8 mouse cellular contexts compared by ENCODE assay signal in genomic region chr15:86032811-86033190, GRCm38 (mm10). TPM values are rescaled to one million over a fixed set of nuclear protein-coding genes. Genes with fewer than 3 reads are reported as not detected.
A peak's percentile ranks its signal among the peaks of the same experiment; 100 is the strongest.
DNase-seq lines count a peak whose midpoint lies in the region; ATAC-seq lines count a peak whose summit lies in the region.

No protein-coding gene starts in this region.

- ATAC-seq in megakaryocyte progenitor cell, adult 5-6 weeks (replicated peaks; ENCODE audit: poor library complexity), result peak; percentile 56

- peak; percentile 46 for DNase-seq in adrenal gland, postnatal 25 days
- no peak for DNase-seq in adrenal gland, adult 2 months
- peak; percentile 60 for DNase-seq in ES-CJ7 (ENCODE audit: low read depth, low spot score)
- peak; percentile 64 for DNase-seq in forelimb bud, embryonic 11.5 days (ENCODE audit: low read depth, low spot score)
- peak; percentile 63 to 77 for DNase-seq in kidney, postnatal 25 days
- no peak for DNase-seq in urinary bladder, postnatal 10 days (ENCODE audit: low spot score)
- DNase-seq in layer of hippocampus, adult 8-10 months (ENCODE audit: low spot score in 2 of 2), result no peak

RNA-seq across cellular contexts. Expression of gene Celsr1, which starts 0.8 kb away (rescaled TPM):
- total RNA-seq in adrenal gland, postnatal 25 days (2021), result 6.9 and 8.7 TPM in 2 replicates
- 1 to 10 TPM; 4.7 to 7.7 TPM for total RNA-seq in adrenal gland, adult 2 months (2021)
- polyA plus RNA-seq in adrenal gland, adult 2 months (2012; rRNA removed), result 1.2 and 1.8 TPM in 2 replicates
- 8.4 and 10.7 TPM in 2 replicates for total RNA-seq in megakaryocyte progenitor cell, adult 5-6 weeks (2015)
- total RNA-seq in megakaryocyte progenitor cell, adult 5-6 weeks (2017), result 4.4 and 6.6 TPM in 2 replicates
- total RNA-seq in layer of hippocampus, adult 8-10 months (2022), result 1 to 10 TPM; 6.0 to 7.0 (median 6.6) TPM

RNA-seq across cellular contexts. Expression of gene Gramd4, which starts 24.7 kb away (rescaled TPM):
- total RNA-seq in adrenal gland, postnatal 25 days (2021), result 10.1 and 17.4 TPM in 2 replicates
- 10 to 100 TPM; 13.8 to 19.5 TPM for total RNA-seq in adrenal gland, adult 2 months (2021)
- 10.5 and 11.3 TPM in 2 replicates for polyA plus RNA-seq in adrenal gland, adult 2 months (2012; rRNA removed)
- 7.1 and 7.4 TPM in 2 replicates for total RNA-seq in megakaryocyte progenitor cell, adult 5-6 weeks (2015)
- 19.7 and 20.5 TPM in 2 replicates for total RNA-seq in megakaryocyte progenitor cell, adult 5-6 weeks (2017)
- total RNA-seq in layer of hippocampus, adult 8-10 months (2022), result 10 to 100 TPM; 24.1 to 30.9 (median 29.9) TPM

Comparison
In these comparisons a context has a peak if more than half of its experiments do, and no peak if none do; other contexts are left out.
1. DNase-seq: peak in adrenal gland, postnatal 25 days (single experiment), ES-CJ7 (single experiment), forelimb bud, embryonic 11.5 days (single experiment) and kidney, postnatal 25 days (2 of 2); none in adrenal gland, adult 2 months (single experiment), urinary bladder, postnatal 10 days (single experiment) and layer of hippocampus, adult 8-10 months (0 of 2).